Mouse (Mus musculus) lung, embryonic 16.5 days (tissue): ENCODE measurements around the gene Gpank1. TPM values are rescaled to one million over a fixed set of nuclear protein-coding genes. Genes with fewer than 3 reads are reported as not detected.

Source experiments
- ATAC-seq: fragments of 200-750 bp; cut with Nextera tagmentation; 2 replicates; pipeline ENCODE4 v1.8.0; 2017; ENCODE audit warnings: low read depth, mild to moderate bottlenecking, moderate library complexity
- H3K27ac ChIP-seq: fragments of 300-500 bp; sonication (generic); 2 replicates; pipeline ENCODE4 v1.5.1; 2014; ENCODE audit warnings: mild to moderate bottlenecking, control low read depth, low read length
- H3K27me3 ChIP-seq: fragments of 300-500 bp; sonication (generic); 2 replicates; pipeline ENCODE4 v1.6.1; 2014; ENCODE audit warnings: low read depth, low read length, mixed read lengths; ENCODE audit not compliant: control insufficient read depth, insufficient read depth
- H3K36me3 ChIP-seq: fragments of 300-500 bp; sonication (generic); 2 replicates; pipeline ENCODE4 v1.6.1; 2014; ENCODE audit warnings: low read length; ENCODE audit not compliant: control insufficient read depth, insufficient read depth
- H3K4me1 ChIP-seq: fragments of 300-500 bp; sonication (generic); replicated peaks from 2 replicates; pipeline ENCODE4 v1.6.1; 2014; ENCODE audit warnings: low read length, mixed read lengths; ENCODE audit not compliant: control insufficient read depth, insufficient read depth
- H3K4me2 ChIP-seq: fragments of 300-500 bp; sonication (generic); 2 replicates; pipeline ENCODE4 v1.6.1; 2014; ENCODE audit warnings: low read depth, low read length, control low read depth
- H3K4me3 ChIP-seq: fragments of 300-500 bp; sonication (generic); 2 replicates; pipeline ENCODE4 v1.5.1; 2014; ENCODE audit warnings: mild to moderate bottlenecking, low read length, control low read depth
- H3K9ac ChIP-seq: fragments of 300-500 bp; sonication (generic); 2 replicates; pipeline ENCODE4 v1.6.1; 2014; ENCODE audit warnings: low read length, control low read depth
- H3K9me3 ChIP-seq: fragments of 300-500 bp; sonication (generic); 2 replicates; pipeline ENCODE4 v1.6.1; 2016; ENCODE audit warnings: low read length; ENCODE audit not compliant: control insufficient read depth
- WGBS: fragments of 180-500 bp; shearing (Covaris S2); extraction: QIAGEN DNeasy Blood & Tissue Kit; methylation state at CpG from one replicate; pipeline ENCODE4 v1.1.7; 2014; 5-methylcytosine and 5-hydroxymethylcytosine counted together
- polyA plus RNA-seq: library from polyadenylated mRNA; unstranded; fragments of >200 nt; fragmentation: Nextera tagmentation; extraction: Ambion mirVana; gene quantifications from 2 replicates; pipeline ENCODE4 v1.2.1, GENCODE M21; 2015

The Gpank1 gene
- polyA plus RNA-seq, 1 experiment from 2014 or later: 19.7 TPM

DNA sequence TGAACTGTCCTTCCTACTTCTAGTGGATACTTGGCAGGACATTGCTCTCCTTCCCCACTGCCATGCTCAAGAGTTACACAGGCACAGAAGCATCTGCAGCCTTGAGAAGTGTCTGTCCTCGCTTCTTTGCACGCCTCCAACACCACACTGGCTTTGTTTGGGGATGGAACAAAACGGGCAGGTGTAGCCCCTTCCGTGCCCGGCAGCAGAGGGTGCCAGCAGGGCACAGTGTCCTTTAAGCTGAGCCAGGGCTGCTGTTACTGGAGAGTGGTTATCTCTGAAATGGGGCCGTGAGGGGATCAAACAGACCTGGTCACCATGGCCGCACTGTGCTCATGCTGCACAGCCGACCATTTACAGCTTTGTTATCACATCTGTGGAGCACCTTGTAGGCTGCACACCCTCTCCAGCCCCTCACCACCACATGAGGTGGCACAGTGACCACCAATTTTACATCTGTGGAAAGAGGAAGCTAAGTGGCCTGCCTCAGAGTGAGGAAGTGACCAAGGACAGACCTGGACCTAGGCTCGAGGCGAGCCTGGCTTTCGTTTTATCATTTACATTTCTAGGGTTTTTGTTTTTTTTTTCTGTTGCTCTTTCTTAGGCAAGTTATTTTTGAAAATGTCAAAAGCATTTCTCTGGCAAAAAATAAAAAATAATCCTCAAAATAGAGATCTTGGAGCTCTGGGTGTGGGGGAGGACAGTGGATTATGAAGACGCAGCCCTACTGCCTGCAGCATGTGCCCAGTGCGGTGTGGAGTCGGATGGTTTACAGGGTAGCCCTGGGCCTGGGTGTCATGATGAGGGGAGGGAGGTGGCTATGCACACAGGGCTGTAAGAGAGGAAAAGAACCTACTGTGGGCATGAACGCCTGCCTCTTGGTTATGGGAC is 26.5 kb upstream of the Gpank1 start:
- H3K36me3 ChIP-seq: peaks cover 43% of the 10 kb centered on the region
- H3K27ac ChIP-seq: no peak overlapping the region
- peaks cover 8% of the 10 kb centered on the region for H3K4me1 ChIP-seq
- no peak for ATAC-seq
- no peak overlapping the region for H3K9ac ChIP-seq
- H3K27me3 ChIP-seq: no peaks in the 10 kb centered on the region
- H3K9me3 ChIP-seq: no peaks in the 10 kb centered on the region
- no peak overlapping the region for H3K4me3 ChIP-seq
- 89% methylated on average over 15 of the region's 15 CpGs for WGBS
- no peak overlapping the region for H3K4me2 ChIP-seq

DNA sequence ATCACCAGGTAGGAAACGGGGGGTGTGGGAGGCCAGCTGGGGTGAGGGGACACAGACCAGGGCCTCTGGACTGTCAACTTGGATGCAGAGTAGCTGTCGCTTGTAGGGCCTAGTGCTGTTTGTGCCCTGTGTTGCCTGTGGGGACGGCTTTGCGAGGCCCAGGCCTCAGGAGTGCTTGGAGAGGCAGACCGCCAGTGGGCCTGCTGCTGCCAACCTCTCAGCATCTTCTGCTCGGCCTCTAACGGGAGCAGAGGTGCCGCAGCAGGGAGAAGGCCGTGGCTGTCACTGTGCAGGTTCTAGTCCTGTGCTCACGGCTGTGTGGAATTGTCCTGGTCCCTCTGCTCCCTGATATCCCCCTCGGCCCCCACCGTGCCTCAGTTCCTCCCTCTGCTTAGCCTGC is 24.7 kb upstream of the Gpank1 start:
- H3K36me3 ChIP-seq: peaks cover 49% of the 10 kb centered on the region
- no peak overlapping the region for H3K27ac ChIP-seq
- no peak overlapping the region for H3K9ac ChIP-seq
- no peak overlapping the region for H3K4me2 ChIP-seq
- H3K4me3 ChIP-seq: no peak overlapping the region
- no peaks in the 10 kb centered on the region for H3K27me3 ChIP-seq
- WGBS: 83% methylated on average over 12 of the region's 12 CpGs
- no peaks in the 10 kb centered on the region for H3K4me1 ChIP-seq
- ATAC-seq: no peak
- no peaks in the 10 kb centered on the region for H3K9me3 ChIP-seq

DNA sequence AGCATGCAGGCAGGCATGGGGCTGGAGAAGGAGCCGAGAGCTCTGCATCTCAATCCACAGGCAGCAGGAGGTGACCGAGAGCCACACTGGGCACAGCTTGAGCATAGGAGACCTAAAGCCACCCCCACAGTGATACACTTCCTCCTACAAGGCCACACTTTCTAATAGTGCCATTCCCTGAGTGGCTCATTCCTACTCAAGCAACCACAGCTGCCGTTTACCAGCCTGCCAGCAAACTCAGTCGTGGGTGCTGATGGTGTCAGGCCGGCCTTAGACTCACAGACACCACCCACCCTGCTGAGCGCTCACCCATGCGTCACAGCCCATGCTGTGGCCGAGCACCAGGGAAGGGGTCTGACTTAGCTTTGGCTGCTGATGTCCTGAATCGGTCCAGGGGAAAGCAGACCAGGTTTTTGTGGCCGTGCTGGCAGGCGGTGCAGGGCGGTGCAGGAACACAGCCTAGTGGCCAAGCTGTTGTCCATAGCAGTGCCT is 24.0 kb upstream of the Gpank1 start:
- Histone ChIP-seq H3K27ac (no peak overlapping the region), H3K9ac (no peak overlapping the region), H3K4me2 (no peak overlapping the region), H3K36me3 (peaks cover 52% of the 10 kb centered on the region), H3K4me3 (no peak overlapping the region), H3K27me3 (no peaks in the 10 kb centered on the region), H3K9me3 (no peaks in the 10 kb centered on the region), H3K4me1 (no peaks in the 10 kb centered on the region)
- ATAC-seq: no peak
- 87% methylated on average over 12 of the region's 12 CpGs for WGBS

DNA sequence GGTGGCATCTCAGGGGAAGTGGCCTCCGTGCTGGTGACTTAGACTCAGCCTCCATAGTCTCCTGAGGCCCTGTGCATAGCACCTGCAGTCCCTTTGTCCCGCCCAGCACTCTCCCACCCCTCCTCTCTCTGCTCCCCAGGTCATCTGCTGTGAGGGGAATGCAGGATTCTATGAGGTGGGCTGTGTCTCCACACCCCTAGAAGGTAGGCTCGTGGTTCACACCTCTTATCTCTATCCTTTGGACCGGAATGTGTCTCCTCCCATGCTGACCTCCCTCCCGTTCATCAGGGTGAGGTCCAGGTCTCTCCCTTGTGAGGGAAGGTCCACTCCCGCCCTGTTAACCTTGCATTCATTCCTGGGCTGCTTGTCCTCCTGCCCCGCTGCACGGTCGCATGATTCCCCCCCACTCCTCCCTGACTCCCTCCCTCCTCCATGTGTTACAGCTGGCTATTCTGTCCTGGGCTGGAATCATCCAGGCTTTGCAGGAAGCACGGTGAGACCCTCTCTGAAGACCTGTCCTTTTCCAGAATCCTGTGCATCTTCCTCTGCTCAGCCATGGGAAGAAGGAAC is 21.0 kb upstream of the Gpank1 start:
- Histone ChIP-seq H3K27me3 (no peaks in the 10 kb centered on the region), H3K4me3 (no peak overlapping the region), H3K36me3 (peaks cover 47% of the 10 kb centered on the region), H3K4me2 (no peak overlapping the region), H3K4me1 (no peaks in the 10 kb centered on the region), H3K9ac (no peak overlapping the region), H3K9me3 (no peaks in the 10 kb centered on the region), H3K27ac (no peak overlapping the region)
- 57% methylated on average over 10 of the region's 10 CpGs for WGBS
- no peak for ATAC-seq

DNA sequence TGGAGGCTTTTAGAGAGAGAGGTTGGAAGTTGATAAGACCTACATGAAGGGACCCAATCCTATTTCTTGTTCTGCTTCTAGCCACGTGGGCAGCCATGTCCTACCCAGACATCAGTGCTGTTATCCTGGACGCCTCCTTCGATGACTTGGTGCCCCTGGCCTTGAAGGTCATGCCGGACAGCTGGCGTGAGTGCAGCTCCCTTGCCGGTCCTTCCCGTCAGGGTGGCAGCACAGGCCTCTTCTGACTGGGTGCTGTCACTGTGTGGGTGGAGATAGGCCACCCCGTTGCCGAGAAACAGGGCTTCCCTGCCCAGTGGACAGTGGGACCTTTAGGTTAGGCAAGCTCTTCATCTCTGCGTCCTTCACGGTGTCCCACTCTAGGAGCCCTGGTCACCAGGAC is 20.1 kb upstream of the Gpank1 start:
- H3K9ac ChIP-seq: no peak overlapping the region
- no peaks in the 10 kb centered on the region for H3K27me3 ChIP-seq
- no peak overlapping the region for H3K27ac ChIP-seq
- no peak overlapping the region for H3K4me3 ChIP-seq
- no peak for ATAC-seq
- no peak overlapping the region for H3K4me2 ChIP-seq
- WGBS: 82% methylated on average over 11 of the region's 11 CpGs
- no peaks in the 10 kb centered on the region for H3K4me1 ChIP-seq
- peaks cover 47% of the 10 kb centered on the region for H3K36me3 ChIP-seq
- H3K9me3 ChIP-seq: no peaks in the 10 kb centered on the region

DNA sequence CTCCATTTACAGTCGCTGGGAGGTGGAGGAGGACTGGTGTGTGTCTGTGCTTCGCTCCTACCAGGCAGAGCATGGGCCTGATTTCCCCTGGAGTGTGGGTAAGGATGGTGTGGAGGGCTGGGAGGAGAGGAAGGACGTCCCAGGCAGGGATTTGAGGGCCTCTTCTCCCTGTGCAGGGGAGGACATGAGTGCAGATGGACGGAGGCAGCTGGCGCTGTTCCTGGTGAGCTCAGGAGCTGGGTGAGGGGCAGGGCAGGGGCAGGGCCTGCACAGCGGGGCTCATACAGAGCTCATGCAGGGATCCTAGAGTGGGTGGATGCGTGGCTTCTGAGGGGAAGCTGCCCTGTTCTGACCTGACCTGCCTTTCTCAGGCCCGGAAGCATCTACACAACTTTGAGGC is 19.0 kb upstream of the Gpank1 start:
- no peak overlapping the region for H3K9ac ChIP-seq
- no peak for ATAC-seq

DNA sequence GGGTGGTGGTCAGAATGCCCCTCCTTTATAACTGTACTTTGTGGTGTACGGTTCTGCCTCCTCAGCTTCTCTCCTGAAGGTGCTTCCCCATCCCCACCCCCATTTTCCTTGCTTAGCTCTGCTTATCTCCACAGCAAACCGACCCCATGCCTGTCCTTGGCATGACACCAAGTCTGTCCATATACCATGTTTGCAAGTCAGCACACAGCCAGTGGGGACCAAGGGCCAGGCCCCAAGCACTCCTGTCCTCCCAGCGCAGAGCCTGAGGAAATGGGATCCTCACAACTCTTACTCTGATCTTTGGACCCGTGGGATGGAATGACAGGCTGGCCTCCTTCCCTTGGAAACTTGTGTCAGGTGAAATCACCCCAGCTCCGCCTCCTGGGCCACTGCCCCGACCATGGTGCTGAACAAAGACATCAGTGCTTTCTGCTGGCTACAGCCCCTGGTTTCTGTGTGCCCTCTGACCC is 18.0 kb upstream of the Gpank1 start:
- peaks cover 37% of the 10 kb centered on the region for H3K36me3 ChIP-seq
- no peaks in the 10 kb centered on the region for H3K27me3 ChIP-seq
- 56% methylated on average over 6 of the region's 6 CpGs for WGBS
- H3K9me3 ChIP-seq: no peaks in the 10 kb centered on the region
- no peak overlapping the region for H3K9ac ChIP-seq
- no peak for ATAC-seq
- no peak overlapping the region for H3K4me3 ChIP-seq
- H3K27ac ChIP-seq: no peak overlapping the region
- no peaks in the 10 kb centered on the region for H3K4me1 ChIP-seq
- no peak overlapping the region for H3K4me2 ChIP-seq

More for the DNA sequence above, 19.0 kb upstream of the Gpank1 start:
- Histone ChIP-seq H3K27me3 (no peaks in the 10 kb centered on the region), H3K4me2 (no peak overlapping the region), H3K9me3 (no peaks in the 10 kb centered on the region), H3K4me1 (no peaks in the 10 kb centered on the region), H3K36me3 (peaks cover 38% of the 10 kb centered on the region), H3K4me3 (no peak overlapping the region), H3K27ac (no peak overlapping the region)
- WGBS: 68% methylated on average over 8 of the region's 8 CpGs

DNA sequence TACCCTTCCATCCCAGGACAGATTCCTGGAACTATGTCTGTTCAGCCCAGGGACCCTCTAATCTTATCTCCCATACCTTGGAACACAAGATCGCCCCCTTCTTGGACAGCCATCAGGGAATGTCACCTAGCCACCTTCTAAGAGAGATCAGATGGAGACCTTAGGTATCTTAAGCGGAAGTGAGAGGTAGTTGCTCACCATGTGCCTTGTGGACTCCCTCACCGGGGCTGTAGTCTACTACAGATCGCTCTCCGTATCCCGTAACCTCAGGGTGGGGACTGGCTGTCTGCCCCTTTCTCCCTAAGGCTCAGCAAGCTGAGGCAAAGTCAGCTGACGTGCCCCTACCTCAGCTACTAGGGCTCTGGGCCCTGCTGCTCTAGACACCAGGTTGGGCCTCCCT is 17.2 kb upstream of the Gpank1 start:
- WGBS: 90% methylated on average over 7 of the region's 7 CpGs
- no peaks in the 10 kb centered on the region for H3K4me1 ChIP-seq
- H3K4me3 ChIP-seq: no peak overlapping the region
- H3K36me3 ChIP-seq: peaks cover 32% of the 10 kb centered on the region
- H3K9ac ChIP-seq: no peak overlapping the region
- no peak overlapping the region for H3K27ac ChIP-seq
- no peaks in the 10 kb centered on the region for H3K27me3 ChIP-seq
- H3K9me3 ChIP-seq: no peaks in the 10 kb centered on the region
- no peak for ATAC-seq
- no peak overlapping the region for H3K4me2 ChIP-seq

DNA sequence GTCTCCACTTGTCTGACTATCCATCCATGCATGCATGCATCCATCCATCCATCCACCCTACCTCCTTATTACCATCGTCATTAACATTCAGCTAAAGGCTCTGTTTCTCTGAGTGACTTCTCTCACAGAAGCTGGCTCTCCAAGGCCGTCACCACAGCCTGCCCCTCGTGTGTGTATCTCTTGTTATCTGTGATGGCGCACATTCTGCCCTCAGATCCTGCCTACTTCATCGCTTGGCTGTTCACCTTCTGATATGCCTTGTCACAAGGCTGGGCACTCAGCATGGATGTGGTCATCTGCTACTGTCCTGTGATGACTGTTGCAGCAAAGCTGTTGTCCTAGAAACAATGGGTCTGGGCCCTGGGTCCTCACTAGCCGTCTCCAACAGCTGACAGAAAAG is 16.5 kb upstream of the Gpank1 start:
- Histone ChIP-seq H3K4me3 (no peak overlapping the region), H3K36me3 (peaks cover 27% of the 10 kb centered on the region), H3K4me2 (no peak overlapping the region), H3K27me3 (no peaks in the 10 kb centered on the region), H3K9me3 (no peaks in the 10 kb centered on the region), H3K4me1 (no peaks in the 10 kb centered on the region), H3K9ac (no peak overlapping the region), H3K27ac (no peak overlapping the region)
- ATAC-seq: no peak
- 66% methylated on average over 6 of the region's 6 CpGs for WGBS
